8 mouse cellular contexts compared by ENCODE assay signal in genomic region chr10:79682551-79682915, GRCm38 (mm10). TPM values are rescaled to one million over a fixed set of nuclear protein-coding genes. Genes with fewer than 3 reads are reported as not detected.
DNase-seq lines count a peak whose midpoint lies in the region; ATAC-seq and TF ChIP-seq lines count a peak whose summit lies in the region.

No protein-coding gene starts in this region.

- peak overlapping the region; percentile 100 for H3K4me3 ChIP-seq in liver, adult 2 months (ENCODE audit: insufficient read depth, low read depth, low read length)
- H3K4me3 ChIP-seq in bone marrow, adult 2 months (replicated peaks; ENCODE audit: control insufficient read depth, low read depth, low read length): peak overlapping the region; percentile 85
- peak overlapping the region; percentile 70 for H3K4me3 ChIP-seq in forebrain, postnatal 0 days (ENCODE audit: low read depth, low read length)
- H3K4me3 ChIP-seq in limb, embryonic 10.5 days: peak overlapping the region; percentile 89
- peak overlapping the region; percentile 74 for H3K4me3 ChIP-seq in neural tube, embryonic 12.5 days

- peak overlapping the region; percentile 85 for H3K27ac ChIP-seq in liver, adult 2 months (replicated peaks; ENCODE audit: insufficient read depth, low read depth, low read length)
- peak overlapping the region; percentile 98 for H3K27ac ChIP-seq in bone marrow, adult 2 months (ENCODE audit: control insufficient read depth, insufficient read depth, low read depth, low read length, poor library complexity)
- peak overlapping the region; percentile 81 for H3K27ac ChIP-seq in forebrain, postnatal 0 days (ENCODE audit: low read depth, low read length)
- H3K27ac ChIP-seq in limb, embryonic 10.5 days: peak overlapping the region; percentile 89
- H3K27ac ChIP-seq in neural tube, embryonic 12.5 days: peak overlapping the region; percentile 80; the same call in 1 of the 2 replicates

- H3K4me1 ChIP-seq in liver, adult 2 months (ENCODE audit: control insufficient read depth, insufficient read depth, low read length): peaks cover 22% of the 10 kb centered on the region
- peaks cover 12% of the 10 kb centered on the region for H3K4me1 ChIP-seq in bone marrow, adult 2 months (ENCODE audit: control insufficient read depth, insufficient read depth, low read length)
- H3K4me1 ChIP-seq in forebrain, postnatal 0 days (ENCODE audit: insufficient read depth): peaks cover 15% of the 10 kb centered on the region; the same call in 1 of the 2 replicates
- H3K4me1 ChIP-seq in limb, embryonic 10.5 days: peaks cover 25% of the 10 kb centered on the region
- peaks cover 25% of the 10 kb centered on the region for H3K4me1 ChIP-seq in neural tube, embryonic 12.5 days

- H3K36me3 ChIP-seq in liver, adult 2 months (ENCODE audit: control insufficient read depth, insufficient read depth, low read length): peaks cover 16% of the 10 kb centered on the region
- peaks cover 30% of the 10 kb centered on the region for H3K36me3 ChIP-seq in forebrain, postnatal 0 days (ENCODE audit: insufficient read depth)
- H3K36me3 ChIP-seq in limb, embryonic 10.5 days: peaks cover 39% of the 10 kb centered on the region
- H3K36me3 ChIP-seq in neural tube, embryonic 12.5 days: peaks cover 33% of the 10 kb centered on the region

- H3K79me2 ChIP-seq in liver, adult 2 months (ENCODE audit: control insufficient read depth, insufficient read depth, low read length): peaks cover 23% of the 10 kb centered on the region; the same call in 1 of the 2 replicates

- 1% methylated on average over 10 of the region's 10 CpGs for WGBS in liver, adult 2 months
- 0% methylated on average over 10 of the region's 10 CpGs for WGBS in bone marrow, adult 2 months
- WGBS in forebrain, postnatal 0 days: 0% methylated on average over 10 of the region's 10 CpGs
- 0% methylated on average over 10 of the region's 10 CpGs for WGBS in limb, embryonic 10.5 days
- 0% methylated on average over 10 of the region's 10 CpGs for WGBS in neural tube, embryonic 12.5 days

- ATAC-seq in forebrain, postnatal 0 days: no peak
- no peak; the same call in 1 of the 2 replicates for ATAC-seq in neural tube, embryonic 12.5 days (ENCODE audit: low FRiP score, low read depth)
- ATAC-seq in megakaryocyte-erythroid progenitor cell, adult 5-6 weeks (replicated peaks; ENCODE audit: low FRiP score, low TSS enrichment, poor library complexity, severe bottlenecking): no peak

- H3K9ac ChIP-seq in liver, adult 2 months (ENCODE audit: low read depth, low read length): peak overlapping the region; percentile 95
- peak overlapping the region; percentile 82 for H3K9ac ChIP-seq in forebrain, postnatal 0 days
- H3K9ac ChIP-seq in neural tube, embryonic 12.5 days: peak overlapping the region; percentile 76

- TF ChIP-seq POLR2A in liver, adult 2 months (IDR thresholded peaks at IDR 0.05; ENCODE audit: extremely low read depth, insufficient read depth, low read length): no peak
- TF ChIP-seq POLR2A in bone marrow, adult 2 months (IDR thresholded peaks at IDR 0.05; ENCODE audit: borderline replicate concordance, control insufficient read depth, low read depth, low read length): no peak

- DNase-seq in liver, adult 2 months (ENCODE audit: extremely low read depth, low read depth, low spot score): peak; percentile 32
- DNase-seq in liver: no peak
- no peak for DNase-seq in forebrain, postnatal 0 days
- peak; percentile 54 for DNase-seq in limb, embryonic 10.5 days (ENCODE audit: low spot score)
- no peak for DNase-seq in gastrocnemius, postnatal 4 days (ENCODE audit: low spot score in 2 of 2)

- H3K4me2 ChIP-seq in forebrain, postnatal 0 days (ENCODE audit: low read depth): peak overlapping the region; percentile 90
- peak overlapping the region; percentile 92 for H3K4me2 ChIP-seq in neural tube, embryonic 12.5 days (replicated peaks)

- H3K9me3 ChIP-seq in forebrain, postnatal 0 days (ENCODE audit: low read length): no peaks in the 10 kb centered on the region
- no peaks in the 10 kb centered on the region for H3K9me3 ChIP-seq in limb, embryonic 10.5 days (replicated peaks)
- H3K9me3 ChIP-seq in neural tube, embryonic 12.5 days: no peaks in the 10 kb centered on the region

- no peaks in the 10 kb centered on the region for H3K27me3 ChIP-seq in liver, adult 2 months (ENCODE audit: control insufficient read depth, insufficient read depth, low read length)
- H3K27me3 ChIP-seq in forebrain, postnatal 0 days (ENCODE audit: insufficient read depth, low read length): no peaks in the 10 kb centered on the region
- H3K27me3 ChIP-seq in limb, embryonic 10.5 days (ENCODE audit: low read depth, poor library complexity, severe bottlenecking): no peaks in the 10 kb centered on the region
- H3K27me3 ChIP-seq in neural tube, embryonic 12.5 days (replicated peaks): no peaks in the 10 kb centered on the region

- 0 out of 2 replicates have a peak, but pooled peaks have one; percentile 5 for TF ChIP-seq CTCF in liver, adult 2 months (IDR thresholded peaks at IDR 0.05; ENCODE audit: low read depth, low read length)
- TF ChIP-seq CTCF in bone marrow, adult 2 months (IDR thresholded peaks at IDR 0.05; ENCODE audit: control insufficient read depth, insufficient read depth, low read length): no peak
- TF ChIP-seq CTCF in forebrain, postnatal 0 days (IDR thresholded peaks at IDR 0.05; ENCODE audit: low read depth): no peak

RNA-seq across cellular contexts. Expression of gene Cdc34, which starts 0.5 kb away (rescaled TPM):
- 82.1 and 91.1 TPM in 2 replicates for total RNA-seq in liver, adult 2 months (2014; rRNA removed)
- polyA plus RNA-seq in liver, adult 2 months (2012; rRNA removed): 215 and 222 TPM in 2 replicates
- polyA plus RNA-seq in bone marrow, adult 2 months (2011; ENCODE audit: insufficient read depth, insufficient read length, low replicate concordance, missing spikeins): 82.1 and 98.6 TPM in 2 replicates
- total RNA-seq in forebrain, postnatal 0 days (2014; rRNA removed): 61.9 and 69.9 TPM in 2 replicates
- polyA plus RNA-seq in forebrain, postnatal 0 days (2015; fragmentation: Nextera tagmentation; extraction: Ambion mirVana): 67.9 and 76.5 TPM in 2 replicates
- polyA plus RNA-seq in limb, embryonic 10.5 days (2016; fragmentation: Nextera tagmentation; extraction: Ambion mirVana): 209 and 259 TPM in 2 replicates
- 136 and 141 TPM in 2 replicates for polyA plus RNA-seq in neural tube, embryonic 12.5 days (2016; fragmentation: Nextera tagmentation; extraction: Ambion mirVana)
- total RNA-seq in megakaryocyte-erythroid progenitor cell, adult 5-6 weeks (2014; fragmentation: Nextera tagmentation): 134 and 152 TPM in 2 replicates
- total RNA-seq in megakaryocyte-erythroid progenitor cell, adult 5-6 weeks (2017): 128 and 236 TPM in 2 replicates
- total RNA-seq in gastrocnemius, postnatal 4 days (2021): 100 to 1,000 TPM; 307 to 315 TPM

RNA-seq across cellular contexts. Expression of gene Gzmm, which starts 6.3 kb away (rescaled TPM):
- total RNA-seq in liver, adult 2 months (2014; rRNA removed): 0.09 and 0.34 TPM in 2 replicates
- polyA plus RNA-seq in liver, adult 2 months (2012; rRNA removed): 0.09 and 0.37 TPM in 2 replicates
- polyA plus RNA-seq in bone marrow, adult 2 months (2011; ENCODE audit: insufficient read depth, insufficient read length, low replicate concordance, missing spikeins): not detected in 2 replicates
- total RNA-seq in forebrain, postnatal 0 days (2014; rRNA removed): 2.5 and 3.3 TPM in 2 replicates
- 1.1 and 1.3 TPM in 2 replicates for polyA plus RNA-seq in forebrain, postnatal 0 days (2015; fragmentation: Nextera tagmentation; extraction: Ambion mirVana)
- 0.76 and 0.94 TPM in 2 replicates for polyA plus RNA-seq in limb, embryonic 10.5 days (2016; fragmentation: Nextera tagmentation; extraction: Ambion mirVana)
- polyA plus RNA-seq in neural tube, embryonic 12.5 days (2016; fragmentation: Nextera tagmentation; extraction: Ambion mirVana): 0.65 and 1.4 TPM in 2 replicates
- 1.7 and 1.8 TPM in 2 replicates for total RNA-seq in megakaryocyte-erythroid progenitor cell, adult 5-6 weeks (2014; fragmentation: Nextera tagmentation)
- total RNA-seq in megakaryocyte-erythroid progenitor cell, adult 5-6 weeks (2017): 1.7 and 2.4 TPM in 2 replicates
- 1 to 10 TPM; 2.5 to 3.8 TPM for total RNA-seq in gastrocnemius, postnatal 4 days (2021)

RNA-seq across cellular contexts. Expression of gene Tpgs1, which starts 13.4 kb away (rescaled TPM):
- total RNA-seq in liver, adult 2 months (2014; rRNA removed): 18.2 and 24.4 TPM in 2 replicates
- 48.5 and 58.9 TPM in 2 replicates for polyA plus RNA-seq in liver, adult 2 months (2012; rRNA removed)
- 4.9 and 12.2 TPM in 2 replicates for polyA plus RNA-seq in bone marrow, adult 2 months (2011; ENCODE audit: insufficient read depth, insufficient read length, low replicate concordance, missing spikeins)
- total RNA-seq in forebrain, postnatal 0 days (2014; rRNA removed): 64.2 and 91.5 TPM in 2 replicates
- polyA plus RNA-seq in forebrain, postnatal 0 days (2015; fragmentation: Nextera tagmentation; extraction: Ambion mirVana): 128 and 148 TPM in 2 replicates
- polyA plus RNA-seq in limb, embryonic 10.5 days (2016; fragmentation: Nextera tagmentation; extraction: Ambion mirVana): 68.0 and 73.0 TPM in 2 replicates
- 75.2 and 79.6 TPM in 2 replicates for polyA plus RNA-seq in neural tube, embryonic 12.5 days (2016; fragmentation: Nextera tagmentation; extraction: Ambion mirVana)
- total RNA-seq in megakaryocyte-erythroid progenitor cell, adult 5-6 weeks (2014; fragmentation: Nextera tagmentation): 8.5 and 10.8 TPM in 2 replicates
- total RNA-seq in megakaryocyte-erythroid progenitor cell, adult 5-6 weeks (2017): 2.9 and 4.1 TPM in 2 replicates
- total RNA-seq in gastrocnemius, postnatal 4 days (2021): 10 to 100 TPM; 21.2 to 21.6 TPM

RNA-seq across cellular contexts. Expression of gene Madcam1, which starts 18.2 kb away (rescaled TPM):
- 0.60 TPM in 1 of 2 replicates, not detected in the other for total RNA-seq in liver, adult 2 months (2014; rRNA removed)
- polyA plus RNA-seq in liver, adult 2 months (2012; rRNA removed): not detected in 2 replicates
- not detected in 2 replicates for polyA plus RNA-seq in bone marrow, adult 2 months (2011; ENCODE audit: insufficient read depth, insufficient read length, low replicate concordance, missing spikeins)
- total RNA-seq in forebrain, postnatal 0 days (2014; rRNA removed): 0.38 and 0.95 TPM in 2 replicates
- 0.67 and 0.70 TPM in 2 replicates for polyA plus RNA-seq in forebrain, postnatal 0 days (2015; fragmentation: Nextera tagmentation; extraction: Ambion mirVana)
- polyA plus RNA-seq in limb, embryonic 10.5 days (2016; fragmentation: Nextera tagmentation; extraction: Ambion mirVana): 3.7 and 6.4 TPM in 2 replicates
- polyA plus RNA-seq in neural tube, embryonic 12.5 days (2016; fragmentation: Nextera tagmentation; extraction: Ambion mirVana): 1.1 and 2.0 TPM in 2 replicates
- not detected in 2 replicates for total RNA-seq in megakaryocyte-erythroid progenitor cell, adult 5-6 weeks (2014; fragmentation: Nextera tagmentation)
- not detected in 2 replicates for total RNA-seq in megakaryocyte-erythroid progenitor cell, adult 5-6 weeks (2017)
- under 1 TPM in 1 of 2 experiments, not detected in 1; 0.39 TPM for total RNA-seq in gastrocnemius, postnatal 4 days (2021)

RNA-seq across cellular contexts. Expression of gene Bsg, which starts 21.8 kb away (rescaled TPM):
- total RNA-seq in liver, adult 2 months (2014; rRNA removed): 652 and 839 TPM in 2 replicates
- polyA plus RNA-seq in liver, adult 2 months (2012; rRNA removed): 523 and 643 TPM in 2 replicates
- 465 and 588 TPM in 2 replicates for polyA plus RNA-seq in bone marrow, adult 2 months (2011; ENCODE audit: insufficient read depth, insufficient read length, low replicate concordance, missing spikeins)
- total RNA-seq in forebrain, postnatal 0 days (2014; rRNA removed): 960 and 1,112 TPM in 2 replicates
- 1,015 and 1,046 TPM in 2 replicates for polyA plus RNA-seq in forebrain, postnatal 0 days (2015; fragmentation: Nextera tagmentation; extraction: Ambion mirVana)
- 642 and 664 TPM in 2 replicates for polyA plus RNA-seq in limb, embryonic 10.5 days (2016; fragmentation: Nextera tagmentation; extraction: Ambion mirVana)
- 634 and 639 TPM in 2 replicates for polyA plus RNA-seq in neural tube, embryonic 12.5 days (2016; fragmentation: Nextera tagmentation; extraction: Ambion mirVana)
- 361 and 460 TPM in 2 replicates for total RNA-seq in megakaryocyte-erythroid progenitor cell, adult 5-6 weeks (2014; fragmentation: Nextera tagmentation)
- 350 and 443 TPM in 2 replicates for total RNA-seq in megakaryocyte-erythroid progenitor cell, adult 5-6 weeks (2017)
- 100 to 1,000 TPM; 390 to 392 TPM for total RNA-seq in gastrocnemius, postnatal 4 days (2021)

Comparison
In these comparisons a context has a peak if more than half of its experiments do, and no peak if none do; other contexts are left out.
1. DNase-seq: peak in liver, adult 2 months (single experiment) and limb, embryonic 10.5 days (single experiment); none in liver (single experiment), forebrain, postnatal 0 days (single experiment) and gastrocnemius, postnatal 4 days (0 of 2).
2. Peak in every context shown above with its lines, with median percentiles within 50 percentile points of each other: H3K27ac ChIP-seq, H3K4me3 ChIP-seq and H3K9ac ChIP-seq.